Mouse (Mus musculus): ENCODE data around the gene Aldoart2. TPM values are rescaled to one million over a fixed set of nuclear protein-coding genes. Genes with fewer than 3 reads are reported as not detected.
"Not testable (repeated sequence)": the region's sequence is repeated elsewhere in the genome, so short reads cannot be mapped to it uniquely, and the experiment has no call there.

Gene Aldoart2
- polyA plus RNA-seq (2016; fragmentation: Nextera tagmentation; extraction: Ambion mirVana) = not detected in 2 replicates

GRCm38 (mm10) chr12:55565206-55565605 is at the start of gene Aldoart2:
TSS of gene Aldoart2 (plus strand) at chr12:55565239.
- no peaks in the 10 kb centered on the region for H3K27me3 ChIP-seq (ENCODE audit: low read depth, poor library complexity, severe bottlenecking)
- 95% methylated on average over 19 of the region's 19 CpGs for WGBS
- DNase-seq (ENCODE audit: low spot score) = no peak
- peaks cover 4% of the 10 kb centered on the region for H3K4me1 ChIP-seq
- no peaks in the 10 kb centered on the region for H3K36me3 ChIP-seq
- H3K27ac ChIP-seq (replicated peaks) = no peak within 1 kb of the TSS
- H3K9me3 ChIP-seq (replicated peaks) = no peaks in the 10 kb centered on the region
- no peak within 1 kb of the TSS for H3K4me3 ChIP-seq

GRCm38 (mm10) chr12:55518061-55518738 is 46.8 kb upstream of the Aldoart2 start:
- Histone ChIP-seq H3K27ac (replicated peaks) (no peak overlapping the region), H3K9me3 (replicated peaks) (no peaks in the 10 kb centered on the region), H3K4me1 (0 out of 2 replicates have a peak, but pooled peaks cover 4% of the 10 kb centered on the region), H3K27me3 (ENCODE audit: low read depth, poor library complexity, severe bottlenecking) (no peaks in the 10 kb centered on the region), H3K4me3 (no peak overlapping the region), H3K36me3 (no peaks in the 10 kb centered on the region)
- WGBS = 49% methylated on average over 15 of the region's 15 CpGs
- DNase-seq (ENCODE audit: low spot score) = peak; percentile 66

- H3K9me3 ChIP-seq (replicated peaks) = no peaks in the 10 kb centered on the region
- peak overlapping the region; percentile 4; the same call in 1 of the 2 replicates for H3K27ac ChIP-seq (replicated peaks)
- peaks cover 4% of the 10 kb centered on the region; the same call in 1 of the 2 replicates for H3K4me1 ChIP-seq
- H3K36me3 ChIP-seq = no peaks in the 10 kb centered on the region
- no peak overlapping the region for H3K4me3 ChIP-seq
- no peak for DNase-seq (ENCODE audit: low spot score)
- no peaks in the 10 kb centered on the region for H3K27me3 ChIP-seq (ENCODE audit: low read depth, poor library complexity, severe bottlenecking)
- WGBS = 66% methylated on average over 15 of the region's 15 CpGs
Observed at GRCm38 (mm10) chr12:55526983-55527752, 37.9 kb upstream of the Aldoart2 start.

- Histone ChIP-seq H3K36me3 (no peaks in the 10 kb centered on the region), H3K4me1 (peaks cover 7% of the 10 kb centered on the region), H3K27ac (replicated peaks) (no peak overlapping the region), H3K27me3 (ENCODE audit: low read depth, poor library complexity, severe bottlenecking) (peaks cover 10% of the 10 kb centered on the region), H3K4me3 (no peak overlapping the region), H3K9me3 (replicated peaks) (no peaks in the 10 kb centered on the region)
- WGBS = 7% methylated on average over 14 of the region's 14 CpGs
- DNase-seq (ENCODE audit: low spot score) = peak; percentile 40
Observed at GRCm38 (mm10) chr12:55536537-55537135, 28.4 kb upstream of the Aldoart2 start.

GRCm38 (mm10) chr12:55537742-55538141 is 27.3 kb upstream of the Aldoart2 start:
- WGBS = 67% methylated on average over 7 of the region's 7 CpGs
- DNase-seq (ENCODE audit: low spot score) = no peak
- Histone ChIP-seq H3K9me3 (replicated peaks) (no peaks in the 10 kb centered on the region), H3K36me3 (no peaks in the 10 kb centered on the region), H3K4me1 (peaks cover 7% of the 10 kb centered on the region), H3K4me3 (no peak overlapping the region), H3K27me3 (ENCODE audit: low read depth, poor library complexity, severe bottlenecking) (peaks cover 10% of the 10 kb centered on the region), H3K27ac (replicated peaks) (no peak overlapping the region)

DNA sequence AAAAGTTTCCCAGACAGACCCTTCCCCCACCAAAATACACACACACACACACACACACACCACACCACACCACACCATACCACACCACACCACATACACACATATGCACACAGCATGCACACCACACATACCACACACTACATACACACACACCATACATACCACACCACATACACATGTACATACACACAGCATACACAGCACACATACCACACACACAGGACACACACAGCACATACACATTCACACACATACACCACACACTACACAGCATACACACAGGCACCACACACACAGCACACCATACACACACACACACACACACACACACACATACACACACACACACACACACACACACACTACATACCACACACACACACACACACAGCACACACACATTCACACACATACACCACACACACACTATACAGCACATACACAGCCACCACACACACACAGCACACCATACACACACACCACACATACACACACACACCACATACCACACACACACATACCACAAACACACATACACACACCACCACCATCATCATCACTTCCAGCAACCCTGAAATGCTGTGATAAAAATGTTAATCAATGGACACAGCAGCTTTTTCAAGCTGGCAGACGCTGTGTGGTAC is 26.6 kb upstream of the Aldoart2 start:
- H3K9me3 ChIP-seq (replicated peaks) = no peaks in the 10 kb centered on the region
- DNase-seq (ENCODE audit: low spot score) = no peak
- peaks cover 7% of the 10 kb centered on the region for H3K4me1 ChIP-seq
- H3K27me3 ChIP-seq (ENCODE audit: low read depth, poor library complexity, severe bottlenecking) = peaks cover 10% of the 10 kb centered on the region
- WGBS = 82% methylated on average over 1 of the region's 1 CpGs
- H3K27ac ChIP-seq (replicated peaks) = no peak overlapping the region
- no peaks in the 10 kb centered on the region for H3K36me3 ChIP-seq
- no peak overlapping the region for H3K4me3 ChIP-seq

GRCm38 (mm10) chr12:55539157-55539556 is 25.9 kb upstream of the Aldoart2 start:
- H3K27ac ChIP-seq (replicated peaks) = no peak overlapping the region
- H3K27me3 ChIP-seq (ENCODE audit: low read depth, poor library complexity, severe bottlenecking) = peaks cover 10% of the 10 kb centered on the region
- no peaks in the 10 kb centered on the region; the same call in 1 of the 2 replicates for H3K9me3 ChIP-seq (replicated peaks)
- 63% methylated on average over 8 of the region's 8 CpGs for WGBS
- H3K4me3 ChIP-seq = no peak overlapping the region
- H3K36me3 ChIP-seq = no peaks in the 10 kb centered on the region
- DNase-seq (ENCODE audit: low spot score) = no peak
- H3K4me1 ChIP-seq = peaks cover 7% of the 10 kb centered on the region

GRCm38 (mm10) chr12:55554901-55555300 is 10.1 kb upstream of the Aldoart2 start:
- 92% methylated on average over 6 of the region's 6 CpGs for WGBS
- not testable (repeated sequence) for H3K4me1 ChIP-seq; H3K27ac ChIP-seq (replicated peaks); DNase-seq (ENCODE audit: low spot score); H3K9me3 ChIP-seq (replicated peaks); H3K4me3 ChIP-seq; H3K36me3 ChIP-seq; H3K27me3 ChIP-seq (ENCODE audit: low read depth, poor library complexity, severe bottlenecking)

- Histone ChIP-seq H3K4me1 (peaks cover 12% of the 10 kb centered on the region), H3K9me3 (replicated peaks) (no peaks in the 10 kb centered on the region), H3K27ac (replicated peaks) (no peak overlapping the region), H3K36me3 (no peaks in the 10 kb centered on the region), H3K27me3 (ENCODE audit: low read depth, poor library complexity, severe bottlenecking) (no peaks in the 10 kb centered on the region), H3K4me3 (no peak overlapping the region)
- 65% methylated on average over 6 of the region's 6 CpGs for WGBS
- DNase-seq (ENCODE audit: low spot score) = no peak
Observed at GRCm38 (mm10) chr12:55557866-55558265, 7.2 kb upstream of the Aldoart2 start.

- no peak overlapping the region for H3K4me3 ChIP-seq
- H3K27ac ChIP-seq (replicated peaks) = no peak overlapping the region
- DNase-seq (ENCODE audit: low spot score) = no peak
- H3K27me3 ChIP-seq (ENCODE audit: low read depth, poor library complexity, severe bottlenecking) = no peaks in the 10 kb centered on the region
- 86% methylated on average over 12 of the region's 12 CpGs for WGBS
- no peaks in the 10 kb centered on the region for H3K9me3 ChIP-seq (replicated peaks)
- peaks cover 12% of the 10 kb centered on the region for H3K4me1 ChIP-seq
- H3K36me3 ChIP-seq = no peaks in the 10 kb centered on the region
Observed at GRCm38 (mm10) chr12:55559184-55559855, 5.7 kb upstream of the Aldoart2 start.

GRCm38 (mm10) chr12:55560025-55560690 is 4.9 kb upstream of the Aldoart2 start:
- Histone ChIP-seq H3K4me1 (peaks cover 12% of the 10 kb centered on the region), H3K27ac (replicated peaks) (no peak overlapping the region), H3K4me3 (peak overlapping the region; percentile 46), H3K27me3 (ENCODE audit: low read depth, poor library complexity, severe bottlenecking) (no peaks in the 10 kb centered on the region), H3K9me3 (replicated peaks) (no peaks in the 10 kb centered on the region), H3K36me3 (no peaks in the 10 kb centered on the region)
- peak; percentile 45 for DNase-seq (ENCODE audit: low spot score)
- 10% methylated on average over 19 of the region's 19 CpGs for WGBS

- Histone ChIP-seq H3K36me3 (no peaks in the 10 kb centered on the region), H3K27ac (replicated peaks) (no peak overlapping the region), H3K4me1 (peaks cover 12% of the 10 kb centered on the region), H3K4me3 (no peak overlapping the region), H3K27me3 (ENCODE audit: low read depth, poor library complexity, severe bottlenecking) (no peaks in the 10 kb centered on the region), H3K9me3 (replicated peaks) (no peaks in the 10 kb centered on the region)
- DNase-seq (ENCODE audit: low spot score) = no peak
- WGBS = 92% methylated on average over 3 of the region's 3 CpGs
Observed at GRCm38 (mm10) chr12:55563742-55564141, 1.3 kb upstream of the Aldoart2 start.

Data from midbrain, embryonic 10.5 days (tissue).